Mouse (Mus musculus) Patski (cell line): ENCODE results near the gene Peli1. TPM values are rescaled to one million over a fixed set of nuclear protein-coding genes. Genes with fewer than 3 reads are reported as not detected.

ENCODE experiments used
- ATAC-seq: fragments of 100-300 bp; one replicate; pipeline ENCODE4 v1.8.0; 2021
- CTCF ChIA-PET: fragments of 350-600 bp; sonication (Branson Sonifier 250); formaldehyde crosslinking; loops from one replicate; lab custom pipeline; 2022; ENCODE audit warnings: inconsistent platforms; lab: Charles Lee
- POLR2A ChIA-PET: fragments of 350-600 bp; sonication (Branson Sonifier 250); formaldehyde crosslinking; loops from one replicate; lab custom pipeline; 2022; ENCODE audit warnings: antibody characterized with exemption, inconsistent platforms; lab: Charles Lee
- DNase-seq: peaks from one replicate; pipeline ENCODE4 v3.0.0-alpha.2; 2011; ENCODE audit warnings: low read depth, low spot score
- H3K27me3 ChIP-seq: fragments of 371-371 bp; one replicate; pipeline ENCODE4 v1.5.1; 2021
- CTCF ChIP-seq: fragments of 100-300 bp; IDR thresholded peaks from one replicate; pipeline ENCODE4 v1.5.1; 2021
- in situ Hi-C: fragments of 300-500 bp; cut with MboI; formaldehyde crosslinking; loops from 3 replicates; pipeline ENCODE4 v1.11.1; 2018; ENCODE audit warnings: low pct_unique_long_range_greater_than_20kb, mixed read lengths
- polyA plus RNA-seq: library from polyadenylated mRNA; unstranded; gene quantifications from one replicate; pipeline ENCODE4 v1.2.3, GENCODE M21; 2021

Gene Peli1
- polyA plus RNA-seq, 1 experiment from 2014 or later, result 13.1 TPM

GRCm38 (mm10) chr11:21114516-21114915, 23.4 kb downstream of the Peli1 start:
- no peaks in the 10 kb centered on the region for H3K27me3 ChIP-seq
- POLR2A ChIA-PET, result no interaction called here
- ATAC-seq, result no peak
- DNase-seq, result no peak
- CTCF ChIA-PET, result no interaction called here
- in situ Hi-C loops, result no loop called here
- TF ChIP-seq CTCF, result no peak

- ATAC-seq (no peak), DNase-seq (no peak)
- ChIA-PET CTCF (interaction anchor here (1.1 kb wide), 1 partner anchor 14 kb away, joined by 3 read pairs; no protein-coding TSS in a partner anchor), POLR2A (no interaction called here)
- no peak for TF ChIP-seq CTCF
- H3K27me3 ChIP-seq, result no peaks in the 10 kb centered on the region
- in situ Hi-C loops, result no loop called here
Observed at GRCm38 (mm10) chr11:21115804-21116203, 24.7 kb downstream of the Peli1 start.

GRCm38 (mm10) chr11:21116623-21117295, 25.7 kb downstream of the Peli1 start:
- DNase-seq (no peak), ATAC-seq (no peak)
- ChIA-PET CTCF (interaction anchor here (1.0 to 1.1 kb wide), 2 partner anchors 15 to 38 kb away, joined by 3 to 4 read pairs; no protein-coding TSS in a partner anchor), POLR2A (interaction anchor here (1.5 kb wide), 1 partner anchor 7 kb away, joined by 4 read pairs; no protein-coding TSS in a partner anchor)
- TF ChIP-seq CTCF, result no peak
- in situ Hi-C loops, result no loop called here
- no peaks in the 10 kb centered on the region for H3K27me3 ChIP-seq

- DNase-seq, result no peak
- ChIA-PET CTCF (interaction anchor here (1.3 to 1.8 kb wide), 2 partner anchors 10 to 17 kb away, joined by 6 read pairs; no protein-coding TSS in a partner anchor), POLR2A (no interaction called here)
- TF ChIP-seq CTCF, result no peak
- no peaks in the 10 kb centered on the region for H3K27me3 ChIP-seq
- no peak for ATAC-seq
- in situ Hi-C loops, result no loop called here
Observed at GRCm38 (mm10) chr11:21121737-21122136, 30.6 kb downstream of the Peli1 start.

DNA sequence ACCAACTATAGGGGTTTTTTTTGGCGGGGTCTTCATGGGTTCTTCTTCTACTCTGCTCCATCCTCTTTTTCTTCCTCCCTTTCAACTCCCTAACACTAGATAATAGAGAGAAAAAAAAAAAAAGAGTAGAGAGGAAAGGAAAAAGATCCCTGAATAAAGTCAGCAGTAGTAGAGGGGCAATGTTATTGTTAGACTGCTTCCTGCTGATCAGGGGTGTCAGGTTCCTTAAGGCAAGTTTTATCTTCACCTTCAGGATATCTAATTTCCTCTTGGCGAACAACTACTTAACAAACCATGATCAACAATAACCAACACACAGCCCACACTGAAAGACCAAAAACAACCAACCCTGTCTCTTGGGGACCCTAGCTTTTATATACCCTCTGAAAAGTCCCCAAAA, 31.3 kb downstream of the Peli1 start:
- ATAC-seq (no peak), DNase-seq (no peak)
- ChIA-PET CTCF (interaction anchor here (1.3 to 1.8 kb wide), 2 partner anchors 9 to 16 kb away, joined by 6 read pairs; no protein-coding TSS in a partner anchor), POLR2A (no interaction called here)
- in situ Hi-C loops, result no loop called here
- TF ChIP-seq CTCF, result no peak
- no peaks in the 10 kb centered on the region for H3K27me3 ChIP-seq

GRCm38 (mm10) chr11:21131692-21132091, 40.6 kb downstream of the Peli1 start:
- ATAC-seq (no peak), DNase-seq (no peak)
- CTCF ChIA-PET, result interaction anchor here (2.0 kb wide), 1 partner anchor 10 kb away, joined by 6 read pairs; no protein-coding TSS in a partner anchor
- no peaks in the 10 kb centered on the region for H3K27me3 ChIP-seq
- TF ChIP-seq CTCF, result no peak
- in situ Hi-C loops, result no loop called here
- POLR2A ChIA-PET, result interaction anchor here (0.6 kb wide), 1 partner anchor 233 kb away, joined by 3 read pairs; no protein-coding TSS in a partner anchor

- no peaks in the 10 kb centered on the region for H3K27me3 ChIP-seq
- ATAC-seq, result no peak
- POLR2A ChIA-PET, result no interaction called here
- CTCF ChIA-PET, result no interaction called here
- no peak for TF ChIP-seq CTCF
- DNase-seq, result no peak
- in situ Hi-C loops, result no loop called here
Observed at GRCm38 (mm10) chr11:21134875-21135451, 43.9 kb downstream of the Peli1 start.

- ChIA-PET CTCF (interaction anchor here (1.4 kb wide), 1 partner anchor 18 kb away, joined by 6 read pairs; no protein-coding TSS in a partner anchor), POLR2A (interaction anchor here (0.6 kb wide), 1 partner anchor 122 kb away, joined by 3 read pairs; no protein-coding TSS in a partner anchor)
- in situ Hi-C loops, result no loop called here
- no peak for TF ChIP-seq CTCF
- ATAC-seq (no peak), DNase-seq (no peak)
- no peaks in the 10 kb centered on the region for H3K27me3 ChIP-seq
Observed at GRCm38 (mm10) chr11:21139453-21139852, 48.4 kb downstream of the Peli1 start.

DNA sequence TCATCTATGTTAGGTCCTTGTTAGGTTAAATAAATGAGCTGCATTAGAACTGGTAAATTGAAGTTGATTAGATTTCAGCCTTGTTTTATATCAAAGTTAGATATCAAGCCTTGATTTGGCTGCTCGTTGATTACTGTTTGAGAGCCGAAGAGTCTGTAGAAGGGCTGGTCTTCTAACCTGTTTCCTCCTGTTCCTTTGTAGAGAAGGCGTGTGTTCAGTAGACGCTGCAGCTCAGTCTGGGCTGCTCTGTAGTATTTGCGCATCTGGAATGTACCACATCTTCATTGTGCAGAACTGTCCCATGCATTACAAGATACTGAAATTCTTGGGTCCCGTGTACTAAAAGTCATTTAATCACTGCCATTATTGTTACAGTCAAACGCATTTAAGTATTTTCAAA, 50.2 kb downstream of the Peli1 start:
- no peak for DNase-seq
- ChIA-PET CTCF (no interaction called here), POLR2A (no interaction called here)
- H3K27me3 ChIP-seq, result no peaks in the 10 kb centered on the region
- TF ChIP-seq CTCF, result no peak
- no peak for ATAC-seq
- in situ Hi-C loops, result no loop called here

- DNase-seq, result no peak
- ATAC-seq, result no peak
- TF ChIP-seq CTCF, result no peak
- no peaks in the 10 kb centered on the region for H3K27me3 ChIP-seq
- in situ Hi-C loops, result no loop called here
- CTCF ChIA-PET, result no interaction called here
- POLR2A ChIA-PET, result no interaction called here
Observed at GRCm38 (mm10) chr11:21141755-21142154, 50.7 kb downstream of the Peli1 start.

- ChIA-PET CTCF (interaction anchor here (0.7 kb wide), 1 partner anchor 78 kb away, joined by 3 read pairs; no protein-coding TSS in a partner anchor), POLR2A (no interaction called here)
- no peaks in the 10 kb centered on the region for H3K27me3 ChIP-seq
- TF ChIP-seq CTCF, result no peak
- ATAC-seq, result no peak
- in situ Hi-C loops, result no loop called here
- DNase-seq, result no peak
Observed at GRCm38 (mm10) chr11:21149476-21149875, 58.4 kb downstream of the Peli1 start.
